Mouse (Mus musculus): ENCODE measurements at regions not wholly inside any gene's neighbourhood (a gene's known extent, or its start where the extent isn't known, plus 50 kb on each side); places are given as distances from the start of the nearest gene placed in this dataset.

DNA sequence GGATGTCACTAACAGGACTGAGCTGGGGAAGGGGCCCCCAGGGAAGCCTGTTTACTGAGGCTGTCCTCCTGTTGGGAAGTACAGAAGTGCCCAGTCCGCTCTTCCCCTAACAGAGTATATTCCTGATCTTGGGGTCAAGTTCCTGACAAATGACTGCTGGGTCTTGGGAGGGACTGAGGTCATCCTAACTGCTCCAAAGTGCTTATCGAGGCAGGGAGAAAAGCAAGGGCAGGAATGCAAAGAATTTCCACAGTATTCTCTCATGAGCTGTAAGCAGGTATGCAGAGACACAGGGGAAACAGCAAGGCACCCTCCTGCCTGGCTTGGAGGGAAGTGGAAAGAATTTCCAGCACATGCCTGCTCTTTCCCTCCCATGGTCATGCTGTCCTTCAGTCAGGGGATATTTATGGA lies 107.9 kb downstream of the Oma1 start:
- peak; percentile 10 for DNase-seq

DNA sequence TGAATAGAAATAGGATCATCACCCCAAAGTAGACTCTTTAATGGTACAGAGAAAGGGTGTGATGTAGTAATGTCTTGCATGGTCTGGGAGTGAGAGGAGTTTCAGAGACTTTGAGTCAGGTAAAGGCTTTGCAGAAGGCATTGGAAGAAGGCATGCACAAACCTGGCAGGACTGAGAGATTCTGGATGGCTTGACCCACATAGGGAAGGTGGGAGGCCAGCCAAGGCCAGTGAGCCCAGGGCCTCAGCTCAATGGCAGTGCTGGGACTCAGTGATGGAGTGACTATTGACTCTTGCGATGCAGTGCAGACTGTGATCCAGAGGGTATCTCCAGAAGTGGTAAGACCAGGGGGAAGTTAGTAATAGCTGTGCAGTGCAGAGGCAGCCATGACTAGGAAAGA lies 127.8 kb downstream of the Oma1 start:
- no peak for DNase-seq

DNA sequence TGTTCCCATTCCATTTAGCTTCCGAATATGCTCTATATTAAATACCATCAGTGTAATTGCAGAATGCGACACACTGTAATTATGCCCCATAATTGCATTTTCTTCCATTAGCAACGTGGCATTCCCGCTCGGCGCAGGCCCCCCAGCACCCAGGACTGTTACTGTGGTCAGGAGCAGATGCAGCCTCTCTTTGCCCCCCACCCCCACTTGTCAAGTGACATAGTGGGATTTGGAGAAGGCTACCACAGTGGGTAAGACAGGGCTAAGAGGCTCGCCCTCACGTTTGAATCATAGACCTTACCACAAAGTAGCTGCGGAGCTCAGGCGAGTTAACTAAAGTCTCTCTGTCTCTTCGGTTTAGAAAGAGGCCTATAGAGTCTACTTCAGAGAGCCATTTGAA lies 128.3 kb downstream of the Oma1 start:
- DNase-seq = no peak

DNA sequence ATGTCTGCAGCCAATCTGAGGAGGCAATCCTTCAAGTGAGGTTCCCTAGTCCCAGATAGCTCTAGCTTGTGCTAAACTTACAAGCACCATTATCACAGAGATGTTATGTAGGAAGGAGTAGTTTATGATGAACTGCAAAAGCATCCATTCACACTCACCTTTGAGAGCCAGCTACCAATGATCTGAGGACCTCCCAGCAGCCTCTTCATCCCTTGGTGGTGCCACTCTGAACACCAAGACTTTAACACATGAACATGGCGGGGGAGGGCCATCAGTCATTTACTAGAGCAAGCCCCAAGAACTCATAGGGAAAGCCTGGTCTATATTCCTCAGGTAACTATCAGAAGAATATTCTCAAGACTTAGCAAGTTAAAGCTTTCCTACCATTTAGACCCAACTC lies 135.7 kb downstream of the Oma1 start:
- DNase-seq = no peak

DNA sequence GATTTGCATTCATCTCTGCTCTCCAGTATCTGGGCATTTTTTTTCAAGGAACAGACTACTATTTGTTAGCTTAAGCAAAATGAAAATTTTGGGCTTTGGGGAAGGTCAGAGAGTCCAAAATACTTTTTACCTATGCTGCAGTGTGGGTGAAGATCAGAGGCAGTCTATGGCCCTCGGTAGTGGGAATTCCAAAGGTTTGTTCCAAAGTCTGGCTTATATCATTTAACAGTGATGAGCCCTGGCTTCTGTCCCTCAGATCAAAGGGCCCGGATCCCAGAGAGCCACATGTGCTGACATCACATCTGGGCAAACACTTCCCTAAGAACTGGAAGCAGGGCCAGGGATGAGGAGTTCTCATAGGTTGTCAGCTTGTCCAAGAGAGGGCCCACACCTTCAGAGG lies 136.5 kb downstream of the Oma1 start:
- DNase-seq = no peak

DNA sequence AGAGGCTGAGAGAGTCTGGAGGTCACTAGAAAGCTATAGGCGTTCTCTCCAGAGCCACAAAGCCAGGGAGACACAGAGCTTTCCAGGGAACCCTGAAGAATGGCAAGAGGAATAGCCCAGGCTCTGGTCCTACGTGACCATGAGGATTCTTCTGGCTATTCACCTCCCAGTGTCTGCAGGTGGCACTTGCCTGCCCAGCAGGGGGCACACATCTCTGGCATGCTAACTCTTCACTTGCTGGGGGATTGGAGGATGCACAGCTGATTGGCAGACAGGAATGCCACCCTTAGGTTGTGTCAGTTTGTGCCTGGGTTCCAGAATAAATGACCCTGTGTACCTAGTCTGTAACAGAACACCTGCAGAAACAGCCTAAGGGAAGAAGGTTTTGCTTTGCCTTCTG lies 141.8 kb downstream of the Oma1 start:
- no peak for DNase-seq

DNA sequence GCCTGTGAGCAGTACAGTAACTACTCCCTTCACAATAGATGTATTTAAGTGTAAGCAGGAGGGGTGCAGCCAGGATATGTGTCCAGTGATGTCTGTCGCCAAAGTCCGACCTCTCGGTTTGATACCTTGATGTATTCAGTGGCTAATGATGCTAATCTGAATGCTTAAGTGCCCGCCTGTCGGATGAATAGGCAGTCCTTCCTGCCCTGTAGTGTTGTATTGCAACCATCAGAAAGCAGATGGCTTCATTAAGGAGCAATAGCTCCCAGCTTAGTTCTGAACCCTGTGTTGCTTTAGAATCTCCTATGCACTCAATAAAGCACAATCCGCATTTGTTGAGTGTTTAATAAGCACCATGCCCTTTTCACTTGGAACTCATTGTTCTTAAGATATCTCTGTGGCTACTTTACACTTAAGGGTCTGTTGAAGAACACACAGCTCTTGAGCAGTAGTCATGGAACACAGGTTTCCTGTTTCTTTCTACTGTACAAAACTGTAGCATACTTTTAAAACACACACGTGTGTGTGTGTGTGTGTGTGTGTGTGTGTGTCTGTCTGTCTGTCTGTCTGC lies 152.5 kb downstream of the Oma1 start:
- no peak for DNase-seq

DNA sequence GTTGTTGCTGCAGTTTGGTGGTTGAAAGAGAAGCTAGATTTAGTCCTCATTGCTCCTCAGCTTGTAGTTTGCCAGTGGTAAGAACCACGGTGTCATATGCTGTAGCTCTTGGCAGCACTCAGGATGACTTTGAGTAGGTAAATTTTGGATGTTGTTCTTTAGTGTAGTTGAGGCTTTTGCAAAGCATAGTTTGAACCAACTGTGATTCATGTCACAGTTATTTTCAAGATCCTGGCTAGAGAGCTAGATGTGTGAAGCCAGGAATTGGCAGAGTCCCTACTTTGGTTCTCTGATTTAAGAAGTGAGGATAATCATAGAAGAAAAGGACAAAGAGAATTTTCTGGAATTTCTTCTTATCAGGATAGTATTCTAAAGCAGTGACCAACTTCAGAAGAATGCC lies 143.6 kb upstream of the Dab1 start:
- no peak for DNase-seq

DNA sequence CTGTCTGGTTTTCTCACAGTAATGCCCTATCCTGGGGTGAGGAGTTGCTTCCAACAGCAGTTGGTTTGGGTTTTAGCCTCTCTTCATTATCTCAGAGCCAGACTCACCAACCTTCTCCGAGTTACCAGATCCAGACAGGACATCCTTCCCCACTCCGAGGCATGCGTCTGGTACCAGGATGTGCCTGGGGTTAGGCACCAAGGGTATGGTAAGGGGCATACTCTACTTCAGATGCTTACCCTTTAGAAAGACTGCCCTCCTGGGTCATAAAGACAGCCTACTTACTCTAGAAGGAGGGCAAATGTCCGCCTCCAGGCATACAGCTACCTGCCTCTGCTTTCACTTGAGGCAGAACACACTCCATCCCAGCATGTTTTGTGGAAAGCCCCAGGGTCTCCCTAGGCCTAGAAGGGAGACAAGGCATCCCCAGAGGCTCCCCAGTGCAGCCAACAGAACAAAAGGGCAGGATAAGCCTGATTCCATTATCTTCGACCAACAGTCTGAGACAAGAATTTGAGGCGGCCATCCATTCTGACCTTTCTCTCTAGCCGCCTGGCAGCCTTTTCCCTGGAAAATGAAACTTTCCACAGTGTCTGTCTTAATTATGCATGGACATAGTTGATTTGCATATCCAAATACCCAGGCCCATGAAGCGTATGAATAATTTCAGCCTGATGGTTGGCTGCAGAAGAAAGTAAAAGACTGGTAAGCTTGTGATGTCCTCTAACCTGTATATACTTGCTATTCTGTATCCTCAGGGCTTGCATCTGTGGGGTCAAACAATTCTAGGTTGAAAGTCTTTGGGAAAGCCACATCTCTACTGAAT lies 132.8 kb upstream of the Dab1 start:
- no peak for DNase-seq

DNA sequence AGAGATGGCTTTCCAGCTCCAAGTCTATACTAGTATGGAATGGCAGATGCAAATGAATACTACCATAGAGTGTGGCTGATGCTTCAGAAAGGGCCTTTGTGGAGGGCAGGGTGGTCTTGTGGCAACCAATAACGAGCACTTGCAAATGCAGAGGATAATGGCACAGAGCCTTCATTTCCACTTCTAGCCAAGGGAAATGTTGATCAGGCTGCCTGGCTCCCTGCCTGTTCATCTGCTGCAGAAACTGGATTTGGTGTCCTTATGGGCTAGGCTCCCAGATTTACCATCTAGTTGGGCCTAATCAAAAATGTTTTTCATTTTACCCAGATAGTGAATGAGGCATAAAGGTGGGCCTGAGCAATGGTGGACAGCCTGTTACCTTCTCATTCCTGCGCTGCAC lies 110.7 kb upstream of the Dab1 start:
- no peak for DNase-seq

DNA sequence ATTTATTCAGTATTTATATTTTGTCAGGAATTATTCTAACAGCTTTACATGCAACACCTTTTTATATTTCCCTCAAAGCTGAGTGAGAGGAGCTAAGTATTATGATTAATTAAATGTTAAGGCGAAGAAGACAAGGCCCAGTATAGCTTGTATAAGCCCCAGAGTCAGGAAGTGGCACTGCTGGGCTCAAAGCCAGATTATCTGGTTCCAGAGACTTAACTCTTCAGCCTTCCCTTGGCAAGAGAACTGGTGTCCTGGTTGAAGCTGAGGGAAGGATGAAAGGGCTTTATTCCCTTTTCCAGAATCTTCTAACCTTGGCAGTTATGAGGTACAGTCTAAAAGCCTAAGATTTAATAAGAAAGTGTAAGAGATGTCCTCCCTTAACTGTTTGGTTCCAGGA lies 106.3 kb upstream of the Dab1 start:
- no peak for DNase-seq

DNA sequence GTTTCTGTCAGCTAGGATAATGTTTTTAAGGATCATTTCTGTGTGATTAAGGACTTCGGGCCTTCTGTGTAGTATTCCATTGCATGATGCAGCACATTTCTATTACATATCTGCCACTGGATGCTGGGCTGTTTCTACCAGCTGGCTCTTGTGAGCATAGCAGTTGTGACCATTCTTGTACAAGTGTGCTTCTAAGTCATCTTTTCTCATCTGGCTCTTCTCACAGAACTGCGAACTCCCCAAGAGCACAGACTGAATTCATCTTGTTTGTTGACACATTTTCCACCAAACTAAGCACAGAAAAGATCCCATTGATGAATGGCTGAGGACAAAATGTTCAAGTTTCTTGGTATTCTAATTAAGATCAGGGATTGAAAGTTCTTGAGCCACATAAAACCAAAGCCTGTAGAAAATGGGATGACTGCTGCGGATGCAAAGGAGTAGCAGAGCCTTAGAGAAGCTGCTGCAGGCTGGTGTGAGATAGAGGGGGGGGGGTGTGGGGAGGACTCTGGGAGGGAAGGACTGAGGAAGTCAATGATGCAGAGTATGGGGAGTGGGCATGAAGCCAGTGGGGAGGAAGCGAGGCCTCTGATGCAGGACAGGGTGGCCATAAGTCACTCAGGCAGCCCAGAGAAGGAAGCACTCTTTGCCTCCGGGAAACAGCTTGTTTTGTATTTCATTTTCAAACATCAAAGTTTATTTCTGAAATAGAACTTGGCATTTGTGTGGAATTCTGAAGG lies 97.1 kb upstream of the Dab1 start:
- DNase-seq = peak; percentile 7

DNA sequence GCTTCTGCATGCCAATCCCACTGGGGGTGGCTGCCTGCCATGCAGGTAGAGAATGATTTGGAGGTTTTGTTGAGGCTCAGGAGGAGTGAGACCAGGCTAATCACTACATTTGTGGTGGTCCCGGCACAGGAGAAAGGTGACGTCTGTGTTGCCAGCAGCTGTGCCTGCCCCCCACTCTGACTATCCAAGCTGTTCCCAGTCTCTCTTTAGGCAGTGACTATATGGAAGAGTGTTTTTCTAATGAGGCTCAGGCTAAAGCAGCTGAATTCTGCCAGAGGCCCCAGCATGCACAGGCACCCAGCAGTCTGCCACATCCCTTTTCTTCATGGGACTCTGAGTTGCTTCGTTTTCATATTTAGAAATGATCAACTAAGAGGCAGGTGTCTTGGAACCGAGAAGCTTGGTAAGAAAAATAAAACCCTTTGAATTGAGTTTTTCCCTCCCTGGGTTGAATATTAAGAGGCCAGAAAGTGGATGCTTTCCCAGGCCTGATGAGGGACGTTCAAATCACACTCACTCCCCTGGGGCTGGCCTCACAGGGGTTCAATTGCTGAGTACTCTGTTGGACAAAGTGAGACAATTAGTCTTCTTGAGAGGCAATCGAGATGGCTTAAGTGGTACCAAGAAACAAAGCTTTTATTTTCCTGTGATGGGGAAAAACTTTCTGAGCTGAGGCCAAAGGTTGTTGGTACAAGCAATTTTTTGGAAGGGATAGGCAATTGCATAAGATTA lies 82.5 kb upstream of the Dab1 start:
- DNase-seq = no peak

DNA sequence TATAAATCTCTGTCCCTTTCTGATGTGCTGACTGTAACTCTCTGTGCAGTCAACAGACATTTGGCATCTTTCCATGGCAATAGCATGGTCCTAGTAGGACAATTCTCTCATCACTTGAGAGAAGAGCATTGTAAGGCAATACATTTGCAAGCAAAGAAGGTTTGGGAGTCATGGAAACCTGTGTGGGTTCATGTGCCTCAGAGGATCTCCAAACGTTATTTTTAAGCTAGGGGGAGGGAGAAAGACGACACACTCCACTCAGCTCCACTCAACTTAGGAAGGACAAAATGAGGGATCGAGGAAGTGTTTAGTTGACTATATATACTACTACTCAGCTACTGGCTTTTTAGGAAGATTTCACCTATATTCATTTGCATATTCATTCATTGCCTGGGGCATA lies 78.2 kb upstream of the Dab1 start:
- no peak for DNase-seq

DNA sequence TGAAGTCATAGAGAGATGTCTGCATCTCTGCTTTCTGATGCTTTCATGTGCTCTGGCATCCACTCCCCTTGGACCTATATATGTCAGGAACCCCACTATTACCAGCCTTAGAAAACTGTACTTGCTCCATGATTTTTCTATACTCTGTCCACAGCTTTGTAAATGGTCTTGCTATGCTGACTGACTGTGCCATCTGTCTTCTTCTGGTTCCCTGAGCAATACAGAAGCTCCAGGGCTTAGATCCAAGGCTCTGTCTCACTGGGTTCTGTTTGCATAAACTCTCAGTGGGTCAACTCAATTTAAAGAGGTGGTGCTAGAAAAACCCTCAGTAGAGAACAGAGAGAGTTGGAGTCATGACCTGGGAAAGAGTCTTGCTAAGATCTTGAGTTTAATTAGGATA lies 71.9 kb upstream of the Dab1 start:
- no peak for DNase-seq

DNA sequence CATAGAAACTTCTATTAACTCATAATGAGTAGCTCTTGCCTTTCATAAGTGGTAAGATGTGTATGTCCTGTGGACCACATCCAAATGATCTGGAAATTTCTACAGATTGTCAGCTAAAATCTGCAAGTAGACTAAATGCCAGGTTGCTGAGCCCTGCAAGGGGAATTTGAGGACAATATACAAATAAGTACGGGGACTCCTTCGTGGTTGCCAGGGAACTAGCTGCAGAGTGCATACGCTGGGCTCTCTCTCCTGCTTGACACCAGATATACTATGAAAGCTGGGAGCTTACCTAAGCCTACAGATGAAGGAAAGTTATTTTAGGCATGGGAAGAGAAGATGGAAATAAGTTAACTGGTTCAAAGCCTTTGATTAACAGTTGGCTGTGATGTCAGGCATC lies 66.7 kb upstream of the Dab1 start:
- DNase-seq = no peak

DNA sequence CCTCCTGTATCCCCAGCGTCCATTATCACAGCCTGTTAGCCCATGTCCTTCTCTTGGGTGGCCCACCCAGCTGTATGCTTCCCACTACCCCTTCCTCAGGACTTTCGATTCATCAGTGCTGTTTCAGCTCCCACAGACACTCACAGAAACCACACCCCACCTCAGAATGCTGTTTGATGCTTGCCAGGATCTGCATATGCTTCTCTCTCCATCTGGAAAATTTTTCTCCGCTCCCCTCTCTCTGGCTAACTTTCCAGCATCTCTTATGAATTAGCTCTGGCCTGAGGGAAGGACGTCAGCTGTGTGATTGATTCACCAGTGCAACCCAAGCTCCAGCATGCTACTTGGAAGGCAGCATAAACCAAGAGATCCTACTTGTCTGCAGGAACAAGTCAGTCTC lies 66.0 kb upstream of the Dab1 start:
- DNase-seq = no peak

DNA sequence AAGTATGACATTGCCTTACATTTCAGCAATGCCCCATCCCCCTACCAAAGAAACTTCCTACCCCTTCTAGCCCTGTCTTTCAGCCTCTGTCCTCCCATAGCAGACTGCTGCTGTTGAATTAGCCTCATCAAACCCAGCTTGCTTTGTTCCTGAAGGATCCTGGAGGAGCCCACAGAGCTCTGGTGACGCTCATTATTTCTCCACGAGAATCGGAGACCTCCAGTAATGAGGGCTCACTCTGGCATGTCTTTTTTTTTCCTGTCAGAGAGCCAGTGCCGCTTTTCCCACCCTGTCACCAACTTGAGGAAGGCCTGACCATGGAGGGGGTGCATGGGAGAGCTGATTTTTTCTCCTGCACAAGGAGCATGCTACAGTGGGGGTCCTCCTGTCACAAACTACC lies 64.6 kb upstream of the Dab1 start:
- no peak for DNase-seq

Measured in adrenal gland, adult 2 months (tissue).